Mouse (Mus musculus): Measurements from ENCODE around the gene S100a14.

DNA sequence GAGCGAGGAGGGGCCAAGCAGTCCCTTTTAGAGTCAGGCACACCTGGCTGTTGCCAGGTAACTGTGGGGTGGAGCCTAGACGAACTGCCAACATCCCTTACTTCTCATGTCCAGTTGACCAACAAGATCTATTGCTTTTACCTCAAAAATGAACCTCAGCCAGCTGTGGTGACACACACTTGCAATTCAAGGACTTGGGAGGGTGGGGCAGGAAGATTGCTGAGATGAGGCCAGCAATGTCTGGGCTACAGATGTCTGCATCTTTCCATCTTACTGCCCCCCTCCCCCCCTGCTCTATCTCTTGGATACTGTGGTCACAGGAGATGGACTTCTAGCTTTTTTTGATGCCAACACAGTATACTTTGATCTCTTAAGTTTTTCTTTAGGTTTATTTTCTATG is 25.6 kb downstream of the S100a14 start:
- TF ChIP-seq POLR2A (IDR thresholded peaks at IDR 0.05; ENCODE audit: borderline replicate concordance, control insufficient read depth, low read depth, low read length) = no peak
- no peak for TF ChIP-seq CTCF (IDR thresholded peaks at IDR 0.05; ENCODE audit: control insufficient read depth, insufficient read depth, low read length)
